Mouse (Mus musculus): ENCODE results near the gene Lst1.

DNA sequence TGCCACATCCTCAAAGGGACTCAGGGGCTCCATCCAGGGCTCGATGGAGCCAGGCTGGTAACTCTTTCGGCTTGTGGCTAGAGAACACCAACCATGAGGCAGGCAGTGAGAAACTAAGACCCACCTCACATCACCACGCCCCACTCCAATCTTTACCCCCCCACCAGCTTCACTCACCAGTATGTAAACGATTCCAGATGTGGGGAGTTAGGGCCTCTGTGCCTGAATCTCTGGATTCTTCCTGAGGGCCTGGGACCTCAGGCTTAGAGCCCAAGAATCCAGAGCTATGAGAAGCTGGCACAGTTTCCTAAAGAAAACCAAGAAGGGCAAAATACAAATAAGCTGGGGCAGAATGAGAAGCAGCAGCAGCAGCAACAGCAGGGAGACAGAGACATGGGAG, 34.3 kb downstream of the Lst1 start:
- no peak for TF ChIP-seq CTCF (IDR thresholded peaks at IDR 0.05; ENCODE audit: low read depth, low read length)
- TF ChIP-seq EP300 (IDR thresholded peaks at IDR 0.05; ENCODE audit: insufficient read depth, low read depth, low read length) = no peak
- no peak for TF ChIP-seq POLR2A (IDR thresholded peaks at IDR 0.05; ENCODE audit: insufficient read depth, low read length)
